Mouse (Mus musculus) monocyte, adult 5-6 weeks (primary cell): ENCODE measurements at regions not wholly inside any gene's neighbourhood (a gene's known extent, or its start where the extent isn't known, plus 50 kb on each side); places are given as distances from the start of the nearest gene placed in this dataset.

Experiments
- ATAC-seq: fragments of 153-309, 156-312 bp; replicated peaks from 2 replicates; pipeline ENCODE4 v1.8.0; 2017; ENCODE audit warnings: mild to moderate bottlenecking; ENCODE audit not compliant: low TSS enrichment, insufficient number of reproducible peaks, severe bottlenecking, poor library complexity, low FRiP score

GRCm38 (mm10) chr17:4381896-4382685, 612.0 kb upstream of the Arid1b start:
- ATAC-seq = no peak

GRCm38 (mm10) chr17:4382716-4383115, 611.4 kb upstream of the Arid1b start:
- no peak for ATAC-seq

GRCm38 (mm10) chr17:4387616-4388015, 606.5 kb upstream of the Arid1b start:
- no peak for ATAC-seq

GRCm38 (mm10) chr17:4390012-4390411, 604.1 kb upstream of the Arid1b start:
- ATAC-seq = no peak

- ATAC-seq = no peak
These were observed 603.6 kb upstream of the Arid1b start for GRCm38 (mm10) chr17:4390577-4390976.

GRCm38 (mm10) chr17:4391210-4391609, 602.9 kb upstream of the Arid1b start:
- ATAC-seq = no peak

GRCm38 (mm10) chr17:4396119-4396518, 598.0 kb upstream of the Arid1b start:
- ATAC-seq = no peak

- ATAC-seq = no peak
These were observed 576.4 kb upstream of the Arid1b start for GRCm38 (mm10) chr17:4417686-4418085.

GRCm38 (mm10) chr17:4424451-4425168, 569.5 kb upstream of the Arid1b start:
- no peak for ATAC-seq

GRCm38 (mm10) chr17:4425342-4425741, 568.8 kb upstream of the Arid1b start:
- no peak for ATAC-seq

- ATAC-seq = no peak
These were observed 565.1 kb upstream of the Arid1b start for GRCm38 (mm10) chr17:4429036-4429435.

- no peak for ATAC-seq
These were observed 548.5 kb upstream of the Arid1b start for GRCm38 (mm10) chr17:4445606-4446005.

- ATAC-seq = no peak
These were observed 536.6 kb upstream of the Arid1b start for GRCm38 (mm10) chr17:4457491-4457890.

GRCm38 (mm10) chr17:4461541-4461940, 532.6 kb upstream of the Arid1b start:
- ATAC-seq = no peak

- ATAC-seq = no peak
These were observed 529.7 kb upstream of the Arid1b start for GRCm38 (mm10) chr17:4464286-4464880.

GRCm38 (mm10) chr17:4465741-4466140, 528.4 kb upstream of the Arid1b start:
- ATAC-seq = no peak

GRCm38 (mm10) chr17:4472412-4472811, 521.7 kb upstream of the Arid1b start:
- ATAC-seq = no peak

GRCm38 (mm10) chr17:4474350-4474749, 519.8 kb upstream of the Arid1b start:
- no peak for ATAC-seq

GRCm38 (mm10) chr17:4475665-4476064, 518.5 kb upstream of the Arid1b start:
- ATAC-seq = no peak

- ATAC-seq = no peak
These were observed 499.7 kb upstream of the Arid1b start for GRCm38 (mm10) chr17:4494392-4494791.
